Mouse (Mus musculus): ENCODE measurements around the gene Gm26992. TPM values are rescaled to one million over a fixed set of nuclear protein-coding genes. Genes with fewer than 3 reads are reported as not detected.
"Not testable (repeated sequence)": the region's sequence is repeated elsewhere in the genome, so short reads cannot be mapped to it uniquely, and the experiment has no call there.

The Gm26992 gene
- total RNA-seq (2014; fragmentation: Nextera tagmentation) (0.61 TPM in 1 of 2 replicates, not detected in the other), total RNA-seq (2017) (not detected in 2 replicates)

GRCm38 (mm10) chrX:103421710-103422109 lies at the start of gene Gm26992:
TSS of gene Gm26992 (plus strand) at chrX:103422010.
- no peak for ATAC-seq (replicated peaks; ENCODE audit: low FRiP score, low TSS enrichment, poor library complexity, severe bottlenecking)

- ATAC-seq (replicated peaks; ENCODE audit: low FRiP score, low TSS enrichment, poor library complexity, severe bottlenecking): no peak
These were observed 47.6 kb upstream of the Gm26992 start for GRCm38 (mm10) chrX:103374250-103374649.

DNA sequence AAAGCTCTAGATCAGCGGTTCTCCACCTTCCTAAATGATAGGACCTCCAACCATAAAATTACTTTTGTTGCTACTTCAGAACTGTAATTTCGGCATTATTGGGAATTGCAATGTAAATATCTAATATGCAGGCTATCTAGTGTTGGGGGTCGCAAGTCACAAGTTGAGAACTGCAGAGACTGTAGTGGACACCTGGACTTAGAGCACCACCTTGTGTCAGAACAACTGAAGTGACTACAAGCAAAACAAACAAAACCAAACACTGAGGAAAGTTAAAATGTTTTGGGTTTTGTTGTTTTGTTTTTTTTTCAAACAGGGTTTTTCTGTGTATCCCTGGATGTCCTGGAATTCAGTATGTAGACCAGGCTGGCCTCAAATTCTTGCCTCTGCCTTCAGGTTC lies 37.3 kb upstream of the Gm26992 start:
- no peak for ATAC-seq (replicated peaks; ENCODE audit: low FRiP score, low TSS enrichment, poor library complexity, severe bottlenecking)

DNA sequence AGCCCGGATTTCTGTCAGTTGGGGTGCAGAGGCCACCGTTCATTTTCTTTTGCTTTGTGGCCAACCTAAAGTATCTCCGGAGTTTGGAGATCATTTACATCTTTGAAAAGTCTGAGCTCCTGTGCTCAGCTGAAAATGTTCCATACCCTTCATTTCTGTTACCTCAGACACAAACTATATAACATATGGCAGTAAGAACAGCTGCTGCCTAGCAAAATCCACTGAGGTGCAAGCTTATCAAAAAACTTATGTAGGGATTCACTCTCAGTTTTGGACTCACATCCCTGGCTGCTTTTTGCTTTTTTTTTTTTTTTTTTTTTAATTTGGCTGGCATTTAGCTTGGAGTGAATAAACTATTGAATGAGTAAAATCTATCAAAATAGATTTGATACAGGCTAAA lies 33.7 kb upstream of the Gm26992 start:
- ATAC-seq (replicated peaks; ENCODE audit: low FRiP score, low TSS enrichment, poor library complexity, severe bottlenecking): no peak

DNA sequence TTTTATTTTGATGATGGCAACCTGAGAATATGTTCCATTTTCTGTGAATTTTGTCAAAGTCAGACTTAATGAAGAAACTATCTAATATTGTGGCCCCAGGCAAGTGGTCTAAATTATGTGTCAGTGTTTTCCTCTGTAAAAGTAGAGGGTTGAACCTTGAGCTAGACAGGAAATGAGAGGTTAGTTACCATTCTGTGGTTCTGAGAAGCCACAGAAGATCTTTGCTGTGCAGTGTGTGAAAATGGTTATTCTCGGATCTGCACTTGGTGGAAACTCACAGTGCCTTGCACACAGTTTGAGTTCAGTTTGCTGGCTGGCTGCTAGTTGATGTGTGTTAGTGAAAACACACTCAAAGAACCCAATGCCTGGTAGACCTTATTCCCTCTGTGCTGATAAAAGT lies 28.0 kb upstream of the Gm26992 start:
- no peak for ATAC-seq (replicated peaks; ENCODE audit: low FRiP score, low TSS enrichment, poor library complexity, severe bottlenecking)

GRCm38 (mm10) chrX:103405021-103405420 lies 16.8 kb upstream of the Gm26992 start:
- ATAC-seq (replicated peaks; ENCODE audit: low FRiP score, low TSS enrichment, poor library complexity, severe bottlenecking): no peak

- no peak for ATAC-seq (replicated peaks; ENCODE audit: low FRiP score, low TSS enrichment, poor library complexity, severe bottlenecking)
These were observed 7.6 kb upstream of the Gm26992 start, which contains the start of gene Tsx for GRCm38 (mm10) chrX:103414167-103414566. TSS of gene Tsx (plus strand) at chrX:103414467.

- no peak for ATAC-seq (replicated peaks; ENCODE audit: low FRiP score, low TSS enrichment, poor library complexity, severe bottlenecking)
These were observed 5.9 kb downstream of the Gm26992 start for GRCm38 (mm10) chrX:103427677-103428076.

DNA sequence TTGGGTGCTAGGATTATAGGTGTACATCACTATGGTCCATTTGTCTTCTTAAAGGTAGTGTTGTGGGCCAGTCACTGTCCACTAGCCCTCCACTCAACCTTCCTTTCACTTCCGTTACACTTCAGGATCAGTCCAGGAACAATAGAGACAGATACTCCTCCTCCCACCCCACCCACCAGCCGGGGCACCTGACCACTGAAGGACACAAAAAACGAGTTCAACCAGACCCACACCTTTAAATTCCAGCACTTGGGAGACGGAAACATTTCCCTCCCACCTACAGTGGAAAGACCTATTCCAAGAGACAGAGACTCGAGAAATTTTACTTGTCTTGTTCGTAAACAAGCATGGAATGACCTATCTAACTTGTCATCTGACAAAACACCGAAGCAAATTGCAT lies 10.5 kb downstream of the Gm26992 start:
- ATAC-seq (replicated peaks; ENCODE audit: low FRiP score, low TSS enrichment, poor library complexity, severe bottlenecking): no peak

GRCm38 (mm10) chrX:103438023-103438422 lies 16.2 kb downstream of the Gm26992 start:
- ATAC-seq (replicated peaks; ENCODE audit: low FRiP score, low TSS enrichment, poor library complexity, severe bottlenecking): no peak

DNA sequence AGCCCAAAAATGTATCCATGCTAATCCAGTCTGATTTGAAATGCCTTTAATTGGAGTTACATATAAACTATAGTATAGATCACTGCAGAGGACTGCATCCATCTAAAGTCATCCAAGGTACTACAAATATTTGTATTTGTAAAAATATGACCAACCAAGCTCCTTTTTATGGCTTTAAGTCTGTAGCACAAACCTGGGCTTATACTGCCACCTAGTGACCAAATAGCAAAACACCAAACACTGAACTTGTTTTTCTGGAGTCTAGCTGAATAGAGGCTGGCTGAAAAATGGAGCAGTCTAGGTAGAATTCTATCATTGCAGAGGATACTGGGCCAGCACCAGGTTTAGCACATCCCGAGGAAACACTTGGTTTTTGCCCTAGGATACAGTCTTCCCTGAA lies 19.0 kb downstream of the Gm26992 start:
- ATAC-seq (replicated peaks; ENCODE audit: low FRiP score, low TSS enrichment, poor library complexity, severe bottlenecking): no peak; the same call in 1 of the 2 replicates

GRCm38 (mm10) chrX:103443755-103444154 lies 21.9 kb downstream of the Gm26992 start:
- ATAC-seq (replicated peaks; ENCODE audit: low FRiP score, low TSS enrichment, poor library complexity, severe bottlenecking): peak; percentile 73; the same call in 1 of the 2 replicates

- peak; percentile 90 for ATAC-seq (replicated peaks; ENCODE audit: low FRiP score, low TSS enrichment, poor library complexity, severe bottlenecking)
These were observed 25.8 kb downstream of the Gm26992 start for GRCm38 (mm10) chrX:103447539-103448169.

- not testable (repeated sequence) for ATAC-seq (replicated peaks; ENCODE audit: low FRiP score, low TSS enrichment, poor library complexity, severe bottlenecking)
These were observed 26.6 kb downstream of the Gm26992 start for GRCm38 (mm10) chrX:103448429-103448828.

DNA sequence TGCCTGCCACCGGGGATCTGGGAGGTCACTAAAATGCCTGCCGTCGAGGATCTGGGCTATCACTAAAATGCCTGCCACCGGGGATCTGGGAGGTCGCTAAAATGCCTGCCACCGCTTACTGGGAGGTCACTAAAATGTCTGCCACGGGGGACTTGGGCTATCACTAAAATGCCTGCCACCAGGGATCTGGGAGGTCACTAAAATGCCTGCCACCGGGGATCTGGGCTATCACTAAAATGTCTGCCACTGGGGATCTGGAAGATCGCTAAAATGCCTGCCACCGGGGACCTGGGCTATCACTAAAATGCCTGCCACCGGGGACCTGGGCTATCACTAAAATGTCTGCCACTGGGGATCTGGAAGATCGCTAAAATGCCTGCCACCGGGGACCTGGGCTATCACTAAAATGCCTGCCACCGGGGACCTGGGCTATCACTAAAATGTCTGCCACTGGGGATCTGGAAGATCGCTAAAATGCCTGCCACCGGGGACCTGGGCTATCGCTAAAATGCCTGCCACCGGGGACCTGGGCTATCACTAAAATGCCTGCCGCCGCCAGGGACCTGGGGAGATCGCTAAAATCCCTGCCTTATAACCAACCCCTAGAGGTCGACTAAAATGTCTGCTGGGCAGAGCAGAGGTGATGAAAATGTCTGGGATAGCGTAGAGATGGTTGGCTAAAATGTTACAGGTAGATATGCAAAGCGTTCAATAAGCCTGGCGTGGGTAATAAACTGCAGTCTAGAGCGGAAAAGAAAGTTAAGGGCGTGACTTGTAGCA lies 27.3 kb downstream of the Gm26992 start:
- not testable (repeated sequence) for ATAC-seq (replicated peaks; ENCODE audit: low FRiP score, low TSS enrichment, poor library complexity, severe bottlenecking)

DNA sequence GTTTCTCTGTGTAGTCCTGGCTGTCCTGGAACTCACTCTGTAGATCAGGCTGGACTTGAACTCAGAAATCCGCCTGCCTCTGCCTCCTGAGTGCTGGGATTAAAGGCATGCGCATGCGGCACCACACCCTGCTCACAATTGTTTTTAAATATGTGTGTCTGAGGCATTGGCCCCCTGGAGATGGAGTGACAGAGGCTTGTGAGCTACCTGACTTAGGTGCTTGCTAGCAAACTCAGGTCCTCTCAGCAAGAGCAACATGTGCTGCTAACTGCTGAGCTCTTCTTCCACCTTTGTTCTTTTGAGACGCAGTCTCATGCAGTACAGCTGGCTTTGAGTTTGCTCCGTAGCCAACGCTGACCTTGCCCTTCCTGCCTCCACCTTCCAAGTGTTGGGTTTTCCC lies 31.0 kb downstream of the Gm26992 start:
- no peak for ATAC-seq (replicated peaks; ENCODE audit: low FRiP score, low TSS enrichment, poor library complexity, severe bottlenecking)

DNA sequence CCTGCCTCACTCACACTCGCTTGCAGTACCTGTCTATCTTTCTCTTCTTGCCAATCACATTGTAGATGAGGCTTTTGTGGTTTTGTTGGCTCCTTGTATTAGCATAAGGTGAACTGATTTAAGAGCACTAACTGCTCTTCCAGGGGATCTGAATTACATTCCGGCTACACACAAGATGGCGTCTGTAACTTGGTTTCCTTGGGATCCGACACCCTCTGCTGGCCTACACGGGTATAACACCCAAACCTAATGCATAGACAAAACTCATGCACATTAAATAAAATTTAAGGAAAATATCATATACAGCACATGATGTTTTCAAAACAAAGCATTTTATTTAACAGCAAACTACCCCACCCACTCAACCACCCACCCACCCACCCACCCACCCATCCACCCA lies 38.2 kb downstream of the Gm26992 start:
- ATAC-seq (replicated peaks; ENCODE audit: low FRiP score, low TSS enrichment, poor library complexity, severe bottlenecking): no peak

DNA sequence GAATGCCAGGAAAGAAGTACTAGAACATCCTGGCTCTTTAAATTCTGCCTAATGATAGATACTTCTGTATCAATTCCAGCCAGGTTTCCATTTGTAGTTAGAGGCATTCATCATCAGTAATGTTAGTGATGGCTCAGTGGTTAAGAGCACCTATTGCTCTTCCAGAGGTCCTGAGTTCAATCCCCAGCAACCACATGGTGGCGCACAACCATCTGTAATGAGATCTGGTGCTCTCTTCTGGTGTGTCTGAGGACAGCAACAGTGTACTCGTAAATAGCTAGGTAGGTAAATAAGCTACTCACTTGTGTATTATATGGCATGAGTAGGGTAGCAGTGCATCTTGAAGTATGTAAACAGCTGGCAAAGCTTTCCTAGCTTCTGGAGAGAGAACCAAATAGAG lies 47.2 kb downstream of the Gm26992 start:
- ATAC-seq (replicated peaks; ENCODE audit: low FRiP score, low TSS enrichment, poor library complexity, severe bottlenecking): no peak

DNA sequence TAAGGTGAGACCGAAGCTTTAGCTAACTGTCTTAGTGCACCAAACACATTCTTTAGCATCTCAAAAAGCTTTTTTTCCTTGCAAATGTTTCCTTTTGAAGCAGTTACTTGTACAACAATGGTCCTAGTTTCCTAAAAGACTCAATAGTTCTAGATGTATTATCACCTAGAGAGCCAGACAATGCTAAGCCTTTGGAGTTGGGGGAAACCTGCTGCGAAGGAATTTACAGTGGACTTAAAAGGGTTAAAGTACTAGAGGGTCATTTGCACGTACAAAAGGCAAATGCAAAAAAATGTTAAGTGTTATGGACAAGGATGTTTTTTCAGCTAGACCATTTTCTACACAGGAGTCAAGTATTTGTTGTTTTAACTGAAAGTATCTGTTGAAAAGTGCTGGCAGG lies 50.5 kb downstream of the Gm26992 start:
- ATAC-seq (replicated peaks; ENCODE audit: low FRiP score, low TSS enrichment, poor library complexity, severe bottlenecking): no peak

DNA sequence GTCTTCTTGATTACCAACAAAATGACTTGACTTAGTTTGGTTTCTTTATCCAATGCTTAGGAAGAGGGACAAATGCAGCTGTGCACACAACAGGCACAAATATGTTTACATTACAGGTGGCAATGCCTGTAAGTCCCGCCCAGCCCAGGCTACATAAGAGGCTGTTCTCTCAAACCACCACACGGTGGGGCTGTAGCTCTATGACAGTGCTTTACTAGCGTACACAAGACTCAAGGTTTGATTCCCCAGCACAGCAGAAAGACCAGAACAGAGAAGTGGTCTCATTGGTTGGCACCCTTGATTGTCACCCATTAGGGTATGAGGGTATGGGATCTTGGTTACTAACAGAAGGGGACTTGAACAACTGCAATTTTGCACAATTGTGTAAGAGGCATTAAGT lies 55.7 kb downstream of the Gm26992 start:
- peak; percentile 97 for ATAC-seq (replicated peaks; ENCODE audit: low FRiP score, low TSS enrichment, poor library complexity, severe bottlenecking)
